Mouse (Mus musculus) brain, embryonic 14.5 days (tissue): Measurements from ENCODE around the gene Pparg.

Experiments
- CTCF ChIP-seq: fragments of 200-500 bp; IDR thresholded peaks from 2 replicates; pipeline ENCODE4 v1.5.1; 2012; ENCODE audit warnings: inconsistent platforms, mild to moderate bottlenecking, moderate library complexity, borderline replicate concordance; ENCODE audit not compliant: insufficient read depth, insufficient read length; ENCODE audit errors: extremely low read depth
- POLR2A ChIP-seq: fragments of 200-500 bp; IDR thresholded peaks from 2 replicates; pipeline ENCODE4 v1.6.1; 2012; ENCODE audit warnings: mild to moderate bottlenecking, inconsistent platforms, borderline replicate concordance; ENCODE audit not compliant: poor library complexity, insufficient read depth, insufficient read length, severe bottlenecking; ENCODE audit errors: extremely low read depth

- TF ChIP-seq CTCF (no peak), POLR2A (no peak)
Measured at GRCm38 (mm10) chr6:115396911-115397310, 36.2 kb downstream of the Pparg start.
